Mouse (Mus musculus) liver, adult 2 months (tissue): ENCODE measurements around the gene Arl4a. TPM values are rescaled to one million over a fixed set of nuclear protein-coding genes. Genes with fewer than 3 reads are reported as not detected.
A peak's percentile ranks its signal among the peaks of the same experiment; 100 is the strongest.

ENCODE experiments used
- DNase-seq: peaks from one replicate; pipeline ENCODE4 v3.0.0-alpha.2; 2011; ENCODE audit warnings: low read depth, low spot score; ENCODE audit errors: extremely low read depth
- H3K27ac ChIP-seq: fragments of 200-500 bp; replicated peaks from 2 replicates; pipeline ENCODE4 v1.5.1; 2012; ENCODE audit warnings: low read depth, mild to moderate bottlenecking, control low read depth, inconsistent platforms, low read length; ENCODE audit not compliant: insufficient read depth
- H3K27me3 ChIP-seq: fragments of 200-500 bp; 2 replicates; pipeline ENCODE4 v1.6.1; 2012; ENCODE audit warnings: mild to moderate bottlenecking, moderate library complexity, low read length, inconsistent platforms; ENCODE audit not compliant: control insufficient read depth, insufficient read depth
- H3K36me3 ChIP-seq: fragments of 200-500 bp; 2 replicates; pipeline ENCODE4 v1.6.1; 2012; ENCODE audit warnings: low read length, inconsistent platforms; ENCODE audit not compliant: control insufficient read depth, insufficient read depth
- H3K4me1 ChIP-seq: fragments of 200-500 bp; 2 replicates; pipeline ENCODE4 v1.6.1; 2011; ENCODE audit warnings: low read length; ENCODE audit not compliant: control insufficient read depth, insufficient read depth
- H3K4me3 ChIP-seq: fragments of 200-500 bp; 2 replicates; pipeline ENCODE4 v1.5.1; 2011; ENCODE audit warnings: low read depth, mild to moderate bottlenecking, control low read depth, low read length, moderate library complexity; ENCODE audit not compliant: insufficient read depth
- H3K79me2 ChIP-seq: fragments of 200-500 bp; 2 replicates; pipeline ENCODE4 v1.6.1; 2012; ENCODE audit warnings: inconsistent platforms, mild to moderate bottlenecking, low read length, moderate library complexity; ENCODE audit not compliant: control insufficient read depth, insufficient read depth
- H3K9ac ChIP-seq: fragments of 200-500 bp; 2 replicates; pipeline ENCODE4 v1.6.1; 2012; ENCODE audit warnings: low read depth, mild to moderate bottlenecking, control low read depth, inconsistent platforms, low read length
- CTCF ChIP-seq: fragments of 200-500 bp; IDR thresholded peaks from 2 replicates; pipeline ENCODE4 v1.5.1; 2011; ENCODE audit warnings: low read depth, low read length, control low read depth
- POLR2A ChIP-seq: fragments of 200-500 bp; IDR thresholded peaks from 2 replicates; pipeline ENCODE4 v1.6.1; 2011; ENCODE audit warnings: low read length, control low read depth; ENCODE audit not compliant: insufficient read depth; ENCODE audit errors: extremely low read depth
- WGBS: fragments of 180-500 bp; shearing (Covaris S2); methylation state at CpG from one replicate; pipeline ENCODE4 v1.1.7; 2018; 5-methylcytosine and 5-hydroxymethylcytosine counted together
- polyA plus RNA-seq: library from polyadenylated mRNA; depleted of rRNA; stranded (reverse); fragments of >200 nt; gene quantifications from 2 replicates; pipeline ENCODE4 v1.2.3, GENCODE M21; 2012
- total RNA-seq: library from RNA; depleted of rRNA; stranded (reverse); fragments of >200 nt; gene quantifications from 2 replicates; pipeline ENCODE4 v1.2.3, GENCODE M21; 2014

The Arl4a gene
- total and polyA plus RNA-seq, 2 experiments, result 7.3 to 12.4 TPM

GRCm38 (mm10) chr12:40004766-40005165 is 33.1 kb downstream of the Arl4a start:
- no peaks in the 10 kb centered on the region for H3K4me1 ChIP-seq
- H3K79me2 ChIP-seq, result no peaks in the 10 kb centered on the region
- H3K27me3 ChIP-seq, result no peaks in the 10 kb centered on the region
- H3K27ac ChIP-seq, result no peak overlapping the region
- DNase-seq, result no peak
- no peak overlapping the region for H3K4me3 ChIP-seq
- TF ChIP-seq POLR2A (no peak), CTCF (no peak)
- no peaks in the 10 kb centered on the region for H3K36me3 ChIP-seq
- WGBS, result 85% methylated on average over 2 of the region's 2 CpGs
- H3K9ac ChIP-seq, result no peak overlapping the region

- TF ChIP-seq CTCF, result no peak
- TF ChIP-seq POLR2A, result no peak
- H3K36me3 ChIP-seq, result no peaks in the 10 kb centered on the region
- no peak for DNase-seq
- H3K79me2 ChIP-seq, result no peaks in the 10 kb centered on the region
- no peak overlapping the region for H3K9ac ChIP-seq
- H3K4me3 ChIP-seq, result no peak overlapping the region
- peaks cover 2% of the 10 kb centered on the region; the same call in 1 of the 2 replicates for H3K4me1 ChIP-seq
- H3K27me3 ChIP-seq, result no peaks in the 10 kb centered on the region
- no peak overlapping the region for H3K27ac ChIP-seq
- WGBS, result 74% methylated on average over 4 of the region's 4 CpGs
Measured at GRCm38 (mm10) chr12:39998853-39999195, 39.0 kb downstream of the Arl4a start.

GRCm38 (mm10) chr12:39998070-39998852 is 39.6 kb downstream of the Arl4a start:
- Histone ChIP-seq H3K79me2 (no peaks in the 10 kb centered on the region), H3K9ac (no peak overlapping the region), H3K4me1 (peaks cover 4% of the 10 kb centered on the region; the same call in 1 of the 2 replicates), H3K4me3 (no peak overlapping the region), H3K36me3 (no peaks in the 10 kb centered on the region), H3K27me3 (no peaks in the 10 kb centered on the region), H3K27ac (no peak overlapping the region)
- peak; percentile 38 for DNase-seq
- 31% methylated on average over 9 of the region's 9 CpGs for WGBS
- TF ChIP-seq CTCF, result no peak
- TF ChIP-seq POLR2A, result no peak

- no peaks in the 10 kb centered on the region for H3K36me3 ChIP-seq
- H3K9ac ChIP-seq, result no peak overlapping the region
- TF ChIP-seq CTCF (no peak), POLR2A (no peak)
- H3K4me3 ChIP-seq, result no peak overlapping the region
- 87% methylated on average over 4 of the region's 4 CpGs for WGBS
- DNase-seq, result no peak
- no peak overlapping the region for H3K27ac ChIP-seq
- no peaks in the 10 kb centered on the region for H3K79me2 ChIP-seq
- H3K4me1 ChIP-seq, result peaks cover 6% of the 10 kb centered on the region; the same call in 1 of the 2 replicates
- no peaks in the 10 kb centered on the region for H3K27me3 ChIP-seq
Measured at GRCm38 (mm10) chr12:39997651-39998050, 40.2 kb downstream of the Arl4a start.

GRCm38 (mm10) chr12:39996015-39996414 is 41.8 kb downstream of the Arl4a start:
- Histone ChIP-seq H3K36me3 (no peaks in the 10 kb centered on the region), H3K27me3 (no peaks in the 10 kb centered on the region), H3K9ac (no peak overlapping the region), H3K4me1 (peaks cover 6% of the 10 kb centered on the region; the same call in 1 of the 2 replicates), H3K79me2 (no peaks in the 10 kb centered on the region), H3K27ac (no peak overlapping the region), H3K4me3 (no peak overlapping the region)
- 89% methylated on average over 5 of the region's 5 CpGs for WGBS
- TF ChIP-seq POLR2A, result no peak
- TF ChIP-seq CTCF, result no peak
- no peak for DNase-seq

- Histone ChIP-seq H3K9ac (no peak overlapping the region), H3K27me3 (no peaks in the 10 kb centered on the region), H3K79me2 (no peaks in the 10 kb centered on the region), H3K27ac (no peak overlapping the region), H3K36me3 (no peaks in the 10 kb centered on the region), H3K4me1 (peaks cover 6% of the 10 kb centered on the region; the same call in 1 of the 2 replicates), H3K4me3 (no peak overlapping the region)
- 82% methylated on average over 1 of the region's 1 CpGs for WGBS
- no peak for TF ChIP-seq POLR2A
- TF ChIP-seq CTCF, result no peak
- DNase-seq, result no peak
Measured at GRCm38 (mm10) chr12:39995609-39996008, 42.2 kb downstream of the Arl4a start.
